ENCODE assay signal across 7 mouse cellular contexts in the genomic region with DNA sequence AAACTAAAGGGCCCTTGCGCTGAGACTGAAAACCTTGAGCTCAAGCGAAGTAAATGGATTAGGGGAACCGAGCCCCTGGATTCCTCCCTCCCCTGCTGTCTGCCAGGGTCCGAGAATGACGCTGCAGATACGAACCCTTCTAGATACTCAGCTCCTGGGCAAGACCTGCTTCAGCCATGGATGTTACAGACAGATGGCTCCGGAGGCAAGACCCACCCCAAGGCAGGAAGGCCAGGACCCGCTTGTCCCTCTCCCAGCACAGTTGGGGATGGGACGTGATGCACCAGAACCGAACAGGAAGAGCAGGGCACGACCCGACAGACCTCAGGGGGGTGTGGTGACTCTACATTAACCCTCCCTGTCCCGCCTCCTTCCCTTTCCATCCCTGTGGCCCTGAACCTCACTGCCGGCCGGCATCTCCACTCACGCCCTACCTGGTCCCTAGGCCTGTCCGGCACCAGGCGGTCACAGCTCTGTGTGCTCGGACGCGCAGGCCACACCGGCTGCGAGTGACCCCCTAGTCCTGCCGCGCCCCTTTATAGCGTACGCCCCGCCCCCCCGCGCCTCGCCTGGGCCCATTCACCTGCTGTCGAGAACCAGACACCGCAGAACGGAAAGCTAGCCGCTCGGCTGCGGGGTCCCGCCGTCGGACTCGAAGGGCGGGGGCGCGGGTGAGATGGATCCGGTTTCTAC.
DNase-seq lines count a peak whose midpoint lies in the region; ATAC-seq and TF ChIP-seq lines count a peak whose summit lies in the region.

No protein-coding gene starts in this region.

- peak overlapping the region; percentile 67 for H3K4me2 ChIP-seq in stomach, embryonic 15.5 days

- H3K4me3 ChIP-seq in spleen, adult 2 months (ENCODE audit: extremely low read depth, insufficient read depth, insufficient read length) = peak overlapping the region; percentile 20; the same call in 1 of the 2 replicates
- H3K4me3 ChIP-seq in embryonic facial prominence, embryonic 10.5 days = peak overlapping the region; percentile 63
- H3K4me3 ChIP-seq in stomach, embryonic 15.5 days (replicated peaks) = peak overlapping the region; percentile 50

- no peak for TF ChIP-seq CTCF in spleen, adult 2 months (IDR thresholded peaks at IDR 0.05; ENCODE audit: extremely low read depth, insufficient read depth, insufficient read length, insufficient replicate concordance)

- H3K4me1 ChIP-seq in spleen, adult 2 months (ENCODE audit: control insufficient read depth, insufficient read depth, insufficient read length) = peaks cover 25% of the 10 kb centered on the region
- peaks cover 85% of the 10 kb centered on the region for H3K4me1 ChIP-seq in embryonic facial prominence, embryonic 10.5 days
- peaks cover 50% of the 10 kb centered on the region for H3K4me1 ChIP-seq in stomach, embryonic 15.5 days

- no peak for DNase-seq in spleen, adult 2 months (ENCODE audit: low read depth in 1 of 2, low spot score in 2 of 2)
- no peak for DNase-seq in spleen, postnatal 36 days (ENCODE audit: low spot score in 2 of 2)
- DNase-seq in embryonic facial prominence, embryonic 10.5 days (ENCODE audit: low spot score) = peak; percentile 70
- DNase-seq in kidney, postnatal 10 days = peak; percentile 27
- no peak for DNase-seq in gastrocnemius, postnatal 25 days
- no peak for DNase-seq in gastrocnemius, postnatal 4 days (ENCODE audit: low spot score in 2 of 2)

- peaks cover 62% of the 10 kb centered on the region for H3K27me3 ChIP-seq in spleen, adult 2 months (ENCODE audit: control insufficient read depth, insufficient read depth, low read length)
- peaks cover 100% of the 10 kb centered on the region for H3K27me3 ChIP-seq in embryonic facial prominence, embryonic 10.5 days (replicated peaks; ENCODE audit: low read depth, poor library complexity, severe bottlenecking)
- peaks cover 94% of the 10 kb centered on the region for H3K27me3 ChIP-seq in stomach, embryonic 15.5 days (replicated peaks)

- no peak overlapping the region for H3K27ac ChIP-seq in spleen, adult 2 months (ENCODE audit: insufficient read depth, low read length)
- peak overlapping the region; percentile 88 for H3K27ac ChIP-seq in embryonic facial prominence, embryonic 10.5 days (replicated peaks)
- no peak overlapping the region for H3K27ac ChIP-seq in stomach, embryonic 15.5 days

- WGBS in spleen, adult 2 months = 2% methylated on average over 44 of the region's 45 CpGs
- WGBS in embryonic facial prominence, embryonic 10.5 days = under 1% methylated on average over 45 of the region's 45 CpGs
- under 1% methylated on average over 45 of the region's 45 CpGs for WGBS in stomach, embryonic 15.5 days

- H3K9ac ChIP-seq in stomach, embryonic 15.5 days = no peak overlapping the region

- no peaks in the 10 kb centered on the region for H3K36me3 ChIP-seq in spleen, adult 2 months (ENCODE audit: control insufficient read depth, insufficient read depth, low read length)
- H3K36me3 ChIP-seq in embryonic facial prominence, embryonic 10.5 days (replicated peaks) = no peaks in the 10 kb centered on the region
- H3K36me3 ChIP-seq in stomach, embryonic 15.5 days = no peaks in the 10 kb centered on the region

- H3K9me3 ChIP-seq in embryonic facial prominence, embryonic 10.5 days = peaks cover 3% of the 10 kb centered on the region; the same call in 1 of the 2 replicates
- H3K9me3 ChIP-seq in stomach, embryonic 15.5 days = no peaks in the 10 kb centered on the region

- no peak for TF ChIP-seq POLR2A in spleen, adult 2 months (IDR thresholded peaks at IDR 0.05; ENCODE audit: low read depth, low read length)

- no peak for ATAC-seq in stomach, embryonic 15.5 days (ENCODE audit: insufficient read depth, low FRiP score, low read depth)

Comparison
In these comparisons a context has a peak if more than half of its experiments do, and no peak if none do; other contexts are left out.
1. DNase-seq: peak in embryonic facial prominence, embryonic 10.5 days (single experiment) and kidney, postnatal 10 days (single experiment); none in spleen, adult 2 months (0 of 2), spleen, postnatal 36 days (0 of 2), gastrocnemius, postnatal 25 days (single experiment) and gastrocnemius, postnatal 4 days (0 of 2).
2. Peak in every context shown above with its lines, with median percentiles within 50 percentile points of each other: H3K4me3 ChIP-seq.